Mouse (Mus musculus) heart, embryonic 15.5 days (tissue): ENCODE results near the gene Lbh. TPM values are rescaled to one million over a fixed set of nuclear protein-coding genes. Genes with fewer than 3 reads are reported as not detected.

ENCODE experiments used
- ATAC-seq: fragments of 200-750 bp; cut with Nextera tagmentation; replicated peaks from 2 replicates; pipeline ENCODE4 v1.8.0; 2017; ENCODE audit warnings: low read depth, moderate TSS enrichment; ENCODE audit not compliant: insufficient number of reproducible peaks, insufficient read depth, low FRiP score
- H3K27ac ChIP-seq: fragments of 300-500 bp; sonication (generic); 2 replicates; pipeline ENCODE4 v1.5.1; 2015; ENCODE audit warnings: mild to moderate bottlenecking, inconsistent platforms
- H3K27me3 ChIP-seq: fragments of 300-500 bp; sonication (generic); 2 replicates; pipeline ENCODE4 v1.6.1; 2015; ENCODE audit warnings: inconsistent platforms
- H3K36me3 ChIP-seq: fragments of 300-500 bp; sonication (generic); 2 replicates; pipeline ENCODE4 v1.6.1; 2015; ENCODE audit warnings: mild to moderate bottlenecking, inconsistent platforms
- H3K4me1 ChIP-seq: fragments of 300-500 bp; sonication (generic); replicated peaks from 2 replicates; pipeline ENCODE4 v1.6.1; 2015; ENCODE audit warnings: inconsistent platforms
- H3K4me2 ChIP-seq: fragments of 300-500 bp; sonication (generic); 2 replicates; pipeline ENCODE4 v1.6.1; 2015; ENCODE audit warnings: inconsistent platforms, mild to moderate bottlenecking, moderate library complexity
- H3K4me3 ChIP-seq: fragments of 300-500 bp; sonication (generic); 2 replicates; pipeline ENCODE4 v1.5.1; 2015; ENCODE audit warnings: mild to moderate bottlenecking, inconsistent platforms
- H3K9ac ChIP-seq: fragments of 300-500 bp; sonication (generic); 2 replicates; pipeline ENCODE4 v1.6.1; 2015; ENCODE audit warnings: mild to moderate bottlenecking, inconsistent platforms
- H3K9me3 ChIP-seq: fragments of 300-500 bp; sonication (generic); replicated peaks from 2 replicates; pipeline ENCODE4 v1.6.1; 2016; ENCODE audit warnings: inconsistent platforms
- WGBS: fragments of 180-500 bp; shearing (Covaris S2); methylation state at CpG from one replicate; pipeline ENCODE4 v1.1.7; 2015; ENCODE audit warnings: mixed read lengths; 5-methylcytosine and 5-hydroxymethylcytosine counted together
- polyA plus RNA-seq: library from polyadenylated mRNA; unstranded; fragments of >200 nt; fragmentation: Nextera tagmentation; extraction: Ambion mirVana; gene quantifications from 2 replicates; pipeline ENCODE4 v1.2.1, GENCODE M21; 2015

The Lbh gene
- polyA plus RNA-seq, 1 experiment from 2014 or later, result 29.0 TPM

DNA sequence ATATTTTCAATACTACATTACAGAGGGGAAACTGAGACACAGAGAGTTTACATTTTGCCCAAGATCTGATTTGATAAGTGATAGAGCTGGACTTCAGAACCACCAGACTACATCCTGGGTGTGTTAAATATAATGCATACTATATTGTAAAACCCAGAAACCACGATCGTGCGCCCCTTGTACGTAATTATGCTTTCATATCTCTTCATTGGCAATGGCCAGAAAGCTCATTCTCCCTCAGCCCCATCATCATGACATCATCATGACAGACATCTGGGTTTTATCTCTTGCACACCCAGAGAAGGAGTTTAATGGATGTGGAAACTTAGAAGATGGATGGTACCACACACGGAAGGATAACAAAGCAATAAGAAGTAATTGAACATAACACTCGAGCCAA, 17.1 kb upstream of the Lbh start:
- Histone ChIP-seq H3K36me3 (no peaks in the 10 kb centered on the region), H3K27me3 (no peaks in the 10 kb centered on the region), H3K4me1 (peaks cover 15% of the 10 kb centered on the region), H3K27ac (no peak overlapping the region), H3K4me2 (no peak overlapping the region), H3K4me3 (no peak overlapping the region), H3K9ac (no peak overlapping the region), H3K9me3 (no peaks in the 10 kb centered on the region)
- 68% methylated on average over 6 of the region's 6 CpGs for WGBS
- no peak for ATAC-seq

DNA sequence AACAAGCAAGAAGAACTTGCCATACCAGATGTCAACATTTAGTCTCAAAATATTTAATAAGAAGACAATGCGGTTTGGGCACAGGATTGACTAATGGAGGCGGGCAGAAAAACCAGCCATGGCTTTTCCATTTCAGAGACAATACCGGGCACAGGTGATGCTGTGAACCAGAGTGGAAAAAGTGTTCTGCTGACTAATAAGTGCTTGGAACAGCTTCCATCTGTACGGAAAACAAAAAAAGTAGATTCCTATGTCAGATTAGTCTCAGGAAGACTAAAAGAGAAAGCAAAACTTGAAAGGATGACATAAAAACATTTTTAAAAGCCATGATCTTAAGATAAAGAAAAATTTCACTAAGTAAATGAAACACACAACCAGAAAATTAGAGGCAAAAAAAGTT, 16.4 kb upstream of the Lbh start:
- Histone ChIP-seq H3K4me3 (no peak overlapping the region), H3K4me2 (no peak overlapping the region), H3K9ac (no peak overlapping the region), H3K4me1 (peaks cover 20% of the 10 kb centered on the region), H3K36me3 (no peaks in the 10 kb centered on the region), H3K27me3 (no peaks in the 10 kb centered on the region), H3K9me3 (no peaks in the 10 kb centered on the region), H3K27ac (no peak overlapping the region)
- no peak for ATAC-seq
- WGBS, result 82% methylated on average over 4 of the region's 4 CpGs

DNA sequence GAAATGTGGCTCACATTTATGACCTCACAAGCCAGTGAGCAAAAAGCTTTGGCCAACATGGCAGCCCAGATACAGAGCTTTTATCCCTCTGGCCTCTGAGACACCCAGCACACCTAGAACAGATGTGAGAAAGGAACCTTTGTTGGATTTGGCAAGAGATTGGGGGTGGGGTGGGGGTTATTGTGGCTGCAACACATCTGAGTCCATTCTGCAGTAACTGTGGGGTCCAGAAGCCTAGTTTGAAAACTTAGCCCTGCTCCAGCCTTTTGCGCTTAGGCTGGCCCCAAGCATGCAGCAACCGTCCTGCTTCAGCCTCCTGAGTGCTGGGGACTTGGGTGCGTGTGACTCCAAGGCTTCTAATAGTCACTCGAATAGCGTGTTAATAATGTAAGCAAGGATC, 14.8 kb upstream of the Lbh start:
- no peak overlapping the region for H3K27ac ChIP-seq
- ATAC-seq, result no peak
- H3K36me3 ChIP-seq, result no peaks in the 10 kb centered on the region
- no peaks in the 10 kb centered on the region for H3K9me3 ChIP-seq
- no peak overlapping the region for H3K4me3 ChIP-seq
- H3K4me1 ChIP-seq, result peaks cover 20% of the 10 kb centered on the region
- WGBS, result 95% methylated on average over 5 of the region's 5 CpGs
- H3K27me3 ChIP-seq, result no peaks in the 10 kb centered on the region
- no peak overlapping the region for H3K4me2 ChIP-seq
- H3K9ac ChIP-seq, result no peak overlapping the region

DNA sequence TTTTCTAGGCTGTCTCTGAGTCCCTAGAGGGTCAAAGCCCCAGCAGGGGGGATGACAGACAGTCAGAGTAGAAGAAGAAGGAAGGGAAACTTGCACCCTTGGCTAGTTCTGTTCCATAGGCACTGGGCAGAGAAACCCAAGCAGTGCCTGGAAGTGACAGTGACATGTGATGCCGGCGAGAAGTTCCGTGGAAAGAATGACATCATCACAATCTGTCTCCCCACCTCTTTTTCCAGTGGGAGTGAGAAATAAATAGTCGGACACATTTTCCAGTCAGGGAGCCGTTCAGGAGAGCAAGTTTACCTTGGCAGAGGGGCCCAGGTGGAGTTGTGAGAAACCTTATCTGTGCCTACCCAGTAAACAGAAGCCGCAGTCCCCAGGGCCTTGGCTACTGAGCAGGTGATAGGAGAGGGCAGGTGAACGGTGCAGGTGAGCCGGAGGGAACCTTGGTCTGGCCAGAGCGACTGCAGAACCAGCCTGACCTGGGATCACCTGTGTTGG, 14.1 kb upstream of the Lbh start:
- Histone ChIP-seq H3K4me1 (peaks cover 20% of the 10 kb centered on the region), H3K9ac (no peak overlapping the region), H3K27ac (no peak overlapping the region), H3K4me2 (no peak overlapping the region), H3K4me3 (no peak overlapping the region), H3K27me3 (no peaks in the 10 kb centered on the region), H3K36me3 (no peaks in the 10 kb centered on the region), H3K9me3 (no peaks in the 10 kb centered on the region)
- ATAC-seq, result 0 out of 2 replicates have a peak, but pooled peaks have one; percentile 37
- 36% methylated on average over 9 of the region's 9 CpGs for WGBS

DNA sequence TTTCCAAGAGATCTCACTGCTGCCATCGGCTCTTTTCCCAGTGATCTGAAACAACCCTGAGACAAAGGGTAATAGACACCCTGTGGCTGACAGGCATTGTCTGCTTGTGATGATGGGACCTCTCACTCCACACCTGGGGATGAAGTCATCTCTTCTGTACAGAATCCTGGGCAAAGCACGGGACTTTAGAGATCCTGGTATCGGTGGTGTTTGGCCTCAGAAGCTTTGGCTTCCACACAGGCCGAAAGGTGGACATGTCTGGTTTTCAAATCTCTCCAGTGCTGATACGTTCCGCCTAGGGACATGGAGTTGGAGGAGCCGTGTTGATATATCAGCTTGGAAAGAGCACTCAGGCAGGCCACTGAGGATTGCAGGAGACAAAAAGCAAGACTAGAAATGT, 13.2 kb upstream of the Lbh start:
- Histone ChIP-seq H3K4me1 (peaks cover 20% of the 10 kb centered on the region), H3K9ac (no peak overlapping the region), H3K27ac (no peak overlapping the region), H3K4me3 (no peak overlapping the region), H3K36me3 (no peaks in the 10 kb centered on the region), H3K4me2 (no peak overlapping the region), H3K27me3 (no peaks in the 10 kb centered on the region), H3K9me3 (no peaks in the 10 kb centered on the region)
- no peak for ATAC-seq
- 69% methylated on average over 7 of the region's 7 CpGs for WGBS

DNA sequence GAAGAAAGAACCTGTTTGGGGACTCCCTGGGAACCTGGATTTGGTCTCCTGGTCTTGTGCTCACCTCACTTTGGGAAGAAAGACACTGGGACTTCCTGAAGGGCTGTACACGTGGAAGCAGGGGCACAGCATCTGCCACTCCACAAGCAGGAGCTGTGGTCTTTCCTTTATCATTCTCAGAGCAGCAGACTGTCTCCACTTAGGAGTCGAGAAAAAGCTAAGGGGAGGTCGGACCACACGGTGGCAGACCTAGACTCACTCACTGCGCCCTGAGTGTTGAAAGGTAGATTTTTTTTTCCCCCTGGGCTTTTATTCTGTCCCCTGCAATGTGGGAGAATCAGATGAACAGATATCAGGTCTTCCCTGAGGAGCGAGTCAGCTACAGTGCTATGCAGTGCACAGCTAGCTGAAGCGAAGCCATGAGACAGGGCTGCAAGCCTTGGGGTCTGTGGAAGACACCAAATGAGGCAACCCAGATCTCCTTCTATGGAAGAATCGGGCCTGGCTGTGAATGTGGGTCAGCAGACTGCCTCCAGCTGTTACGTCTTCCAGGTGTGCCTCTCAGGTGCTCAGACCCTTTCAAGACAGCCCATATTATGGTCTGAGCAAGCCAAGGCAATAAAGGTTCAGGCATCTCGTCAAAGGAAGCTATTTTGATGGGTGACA, 11.7 kb upstream of the Lbh start:
- Histone ChIP-seq H3K9ac (no peak overlapping the region), H3K27ac (no peak overlapping the region), H3K4me1 (peaks cover 24% of the 10 kb centered on the region), H3K4me3 (no peak overlapping the region), H3K9me3 (no peaks in the 10 kb centered on the region), H3K4me2 (no peak overlapping the region), H3K36me3 (no peaks in the 10 kb centered on the region), H3K27me3 (no peaks in the 10 kb centered on the region)
- WGBS, result 57% methylated on average over 10 of the region's 10 CpGs
- no peak for ATAC-seq

DNA sequence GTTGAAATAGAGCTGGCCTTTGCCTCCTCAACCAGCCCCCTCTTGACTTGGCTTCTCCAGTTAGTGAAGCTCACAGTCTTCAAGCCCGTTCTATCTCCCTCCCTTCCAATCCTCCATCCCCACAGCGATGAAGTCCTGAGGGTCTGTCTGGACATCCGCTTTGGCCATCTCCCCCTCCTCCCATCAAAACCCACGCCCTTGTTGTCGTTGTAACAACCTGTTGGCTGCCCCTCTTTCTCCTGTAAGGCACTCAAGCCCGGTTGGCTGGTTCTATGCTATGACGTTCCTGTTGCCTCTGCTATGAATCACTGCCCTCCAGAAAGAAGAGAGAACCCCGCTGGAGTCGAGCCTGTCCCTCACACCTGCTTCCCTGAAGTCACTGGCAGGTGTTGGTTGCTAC, 10.9 kb upstream of the Lbh start:
- Histone ChIP-seq H3K9ac (no peak overlapping the region), H3K36me3 (no peaks in the 10 kb centered on the region), H3K27me3 (no peaks in the 10 kb centered on the region), H3K4me1 (peaks cover 31% of the 10 kb centered on the region), H3K27ac (no peak overlapping the region), H3K9me3 (no peaks in the 10 kb centered on the region), H3K4me2 (no peak overlapping the region), H3K4me3 (no peak overlapping the region)
- WGBS, result 89% methylated on average over 9 of the region's 9 CpGs
- no peak for ATAC-seq

DNA sequence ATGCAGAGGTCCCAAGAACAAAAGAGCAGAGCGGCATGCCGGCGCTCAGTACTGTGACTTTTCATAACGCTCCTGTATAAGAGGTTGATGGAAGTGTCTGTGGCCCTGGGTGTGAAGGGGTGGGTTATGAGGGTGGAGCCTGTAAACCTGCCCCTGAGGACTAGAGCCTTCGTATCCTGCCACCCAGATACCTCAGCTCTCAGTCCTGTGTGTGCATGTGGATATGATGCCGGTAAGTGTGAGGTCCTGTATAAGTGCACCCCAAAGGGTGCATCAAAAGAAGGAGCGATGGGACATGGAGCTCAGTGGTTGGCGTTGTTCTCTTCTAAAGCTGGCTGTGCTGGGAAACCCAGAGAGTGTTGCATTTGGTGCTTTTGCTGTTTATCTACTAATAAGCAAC, 10.3 kb upstream of the Lbh start:
- no peaks in the 10 kb centered on the region for H3K36me3 ChIP-seq
- no peak for ATAC-seq
- 80% methylated on average over 8 of the region's 8 CpGs for WGBS
- no peaks in the 10 kb centered on the region for H3K27me3 ChIP-seq
- H3K27ac ChIP-seq, result no peak overlapping the region
- peaks cover 34% of the 10 kb centered on the region for H3K4me1 ChIP-seq
- no peak overlapping the region for H3K4me2 ChIP-seq
- H3K9me3 ChIP-seq, result no peaks in the 10 kb centered on the region
- no peak overlapping the region for H3K9ac ChIP-seq
- H3K4me3 ChIP-seq, result no peak overlapping the region

DNA sequence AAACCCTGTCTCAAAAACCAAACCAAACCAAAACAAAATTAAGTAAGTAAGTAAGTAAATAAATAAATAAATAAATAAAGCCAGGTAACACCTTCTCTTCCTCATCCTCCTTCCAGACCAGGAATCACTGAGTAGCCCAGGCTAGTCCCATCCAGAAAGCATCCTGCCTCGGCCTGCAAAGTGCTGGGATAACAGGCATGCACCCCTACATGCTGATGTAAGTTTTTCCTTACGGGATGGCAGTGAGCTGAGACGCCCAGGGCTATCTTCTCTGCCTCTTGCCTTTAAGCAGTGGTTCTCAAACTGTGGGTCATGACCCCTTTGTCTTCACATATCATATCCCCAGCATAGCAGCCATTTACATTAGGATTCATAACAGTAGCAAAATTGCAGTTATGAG, 9.5 kb upstream of the Lbh start:
- H3K4me3 ChIP-seq, result no peak overlapping the region
- no peaks in the 10 kb centered on the region for H3K9me3 ChIP-seq
- no peaks in the 10 kb centered on the region for H3K36me3 ChIP-seq
- H3K9ac ChIP-seq, result no peak overlapping the region
- 91% methylated on average over 3 of the region's 3 CpGs for WGBS
- no peak overlapping the region for H3K4me2 ChIP-seq
- H3K27ac ChIP-seq, result no peak overlapping the region
- no peaks in the 10 kb centered on the region for H3K27me3 ChIP-seq
- peaks cover 38% of the 10 kb centered on the region for H3K4me1 ChIP-seq
- ATAC-seq, result no peak

DNA sequence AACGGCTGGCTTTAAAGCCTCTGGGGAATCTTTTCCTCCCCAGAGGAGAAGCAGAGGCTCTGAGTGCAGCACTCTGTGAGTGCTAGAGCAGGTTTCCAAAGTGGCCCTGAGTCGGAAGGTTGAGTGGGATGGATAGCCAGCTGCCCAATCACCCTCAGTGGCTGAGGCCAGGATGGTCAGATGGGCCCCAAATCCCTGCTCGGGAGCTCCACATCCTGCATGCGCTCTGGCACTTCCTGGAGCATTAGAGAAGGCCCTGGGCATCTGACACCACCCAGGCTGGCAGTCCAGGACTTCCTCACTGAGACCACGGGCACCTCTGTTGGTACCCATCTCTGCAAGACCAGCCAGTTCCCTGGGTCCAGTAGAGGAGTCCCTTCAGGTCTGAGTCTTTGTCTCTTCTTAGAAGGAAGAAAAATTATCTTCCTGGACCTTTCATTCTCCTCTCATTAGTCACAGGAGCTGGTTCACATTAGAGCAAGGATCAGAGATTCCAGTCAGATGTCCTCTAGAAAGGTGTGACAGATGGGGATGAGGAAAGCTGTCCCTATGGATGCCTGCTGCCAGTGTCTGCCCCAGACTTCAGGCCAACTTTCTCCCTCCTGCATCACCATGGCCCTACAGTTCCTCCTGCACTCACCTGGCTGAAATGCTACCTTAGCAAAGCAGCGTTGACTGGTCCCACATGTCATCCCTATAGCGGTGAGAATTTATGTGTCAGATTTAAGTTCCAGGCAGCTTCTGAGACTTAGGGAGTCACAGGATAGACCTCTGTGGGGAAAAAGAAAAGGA, 8.8 kb upstream of the Lbh start:
- no peak for ATAC-seq
- H3K4me3 ChIP-seq, result no peak overlapping the region
- no peak overlapping the region for H3K9ac ChIP-seq
- no peaks in the 10 kb centered on the region for H3K9me3 ChIP-seq
- H3K4me2 ChIP-seq, result no peak overlapping the region
- H3K27ac ChIP-seq, result no peak overlapping the region
- no peaks in the 10 kb centered on the region for H3K27me3 ChIP-seq
- no peaks in the 10 kb centered on the region for H3K36me3 ChIP-seq
- H3K4me1 ChIP-seq, result peaks cover 32% of the 10 kb centered on the region
- 86% methylated on average over 7 of the region's 7 CpGs for WGBS

DNA sequence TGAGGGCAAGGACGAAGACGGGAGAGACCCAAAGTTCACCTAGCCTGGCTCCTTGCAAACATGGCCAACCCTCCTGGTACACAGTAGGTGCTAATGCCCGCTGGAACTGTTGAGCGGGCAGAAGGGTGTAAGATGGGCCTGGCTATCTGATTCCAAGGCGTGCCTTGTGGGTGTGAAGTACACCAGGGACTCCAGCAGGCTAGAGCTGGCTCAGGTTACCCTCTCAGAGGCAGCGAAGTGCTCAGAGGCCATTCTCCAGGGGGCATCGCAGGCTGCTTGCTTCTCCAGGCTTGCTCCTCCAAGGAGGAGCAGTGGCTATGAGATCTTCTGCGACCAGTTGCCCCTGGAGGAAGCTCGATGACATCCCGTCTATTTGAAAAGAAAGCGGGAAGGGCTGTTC, 6.8 kb upstream of the Lbh start:
- WGBS, result 53% methylated on average over 11 of the region's 11 CpGs
- ATAC-seq, result no peak
- peak overlapping the region; percentile 60 for H3K27ac ChIP-seq

DNA sequence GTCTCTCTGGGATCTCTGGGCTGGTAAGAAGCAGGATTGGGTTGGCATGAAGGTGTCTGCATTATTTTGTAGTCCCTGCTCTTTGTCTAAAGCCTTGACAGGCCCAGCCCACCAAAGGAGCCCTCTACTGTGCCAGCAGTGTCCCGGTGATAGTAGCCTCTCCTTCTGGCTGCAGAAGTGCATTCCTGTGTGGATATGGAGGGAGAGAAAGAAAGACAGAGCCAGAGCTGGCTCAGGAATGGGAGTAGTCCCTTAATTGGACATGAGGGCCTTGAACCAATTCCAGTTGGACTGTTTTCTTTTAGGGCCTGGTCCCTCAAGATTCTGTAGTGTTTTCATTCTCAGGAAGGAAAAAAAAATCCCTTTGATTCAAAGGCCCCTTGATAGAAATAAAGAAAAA, 6.4 kb upstream of the Lbh start:
- Histone ChIP-seq H3K27ac (peak overlapping the region; percentile 60), H3K27me3 (no peaks in the 10 kb centered on the region), H3K9ac (no peak overlapping the region), H3K4me3 (no peak overlapping the region), H3K36me3 (no peaks in the 10 kb centered on the region), H3K4me2 (no peak overlapping the region), H3K9me3 (no peaks in the 10 kb centered on the region), H3K4me1 (peaks cover 27% of the 10 kb centered on the region)
- 21% methylated on average over 1 of the region's 1 CpGs for WGBS
- peak; percentile 51; the same call in 1 of the 2 replicates for ATAC-seq

More for the DNA sequence above, 6.8 kb upstream of the Lbh start:
- no peaks in the 10 kb centered on the region for H3K36me3 ChIP-seq
- H3K9me3 ChIP-seq, result no peaks in the 10 kb centered on the region
- peaks cover 28% of the 10 kb centered on the region for H3K4me1 ChIP-seq
- no peak overlapping the region for H3K4me2 ChIP-seq
- no peak overlapping the region for H3K4me3 ChIP-seq
- H3K9ac ChIP-seq, result no peak overlapping the region
- H3K27me3 ChIP-seq, result no peaks in the 10 kb centered on the region
